Mouse (Mus musculus) megakaryocyte, embryonic 14.5 days (primary cell): ENCODE measurements around the gene Col13a1. TPM values are rescaled to one million over a fixed set of nuclear protein-coding genes. Genes with fewer than 3 reads are reported as not detected.

Source experiments
- H3K27me3 ChIP-seq: replicated peaks from 2 replicates; pipeline ENCODE3; 2012; ENCODE audit warnings: inconsistent platforms
- H3K36me3 ChIP-seq: replicated peaks from 2 replicates; pipeline ENCODE3; 2012; ENCODE audit warnings: low read length, inconsistent platforms, mixed read lengths
- H3K4me1 ChIP-seq: 2 replicates; pipeline ENCODE4 v1.6.1; 2012; ENCODE audit warnings: inconsistent platforms
- H3K4me3 ChIP-seq: replicated peaks from 2 replicates; pipeline ENCODE3; 2012; ENCODE audit warnings: moderate library complexity, mild to moderate bottlenecking, inconsistent platforms
- H3K9me3 ChIP-seq: 2 replicates; pipeline ENCODE4 v1.6.1; 2012; ENCODE audit warnings: inconsistent platforms
- FLI1 ChIP-seq: IDR thresholded peaks from 2 replicates; pipeline ENCODE4 v1.6.1; 2012; ENCODE audit warnings: low read length, inconsistent platforms, mixed read lengths
- GATA1 ChIP-seq: IDR thresholded peaks from 3 replicates; pipeline ENCODE4 v1.6.1; 2012; ENCODE audit warnings: mixed read lengths, low read length, inconsistent platforms, borderline replicate concordance
- polyA plus RNA-seq: library from polyadenylated mRNA; stranded (reverse); fragments of >175 nt; gene quantifications from 2 replicates; pipeline ENCODE4 v1.2.3, GENCODE M21; 2012; ENCODE audit warnings: low replicate concordance; ENCODE audit not compliant: insufficient read depth

Col13a1 gene
- polyA plus RNA-seq, 1 experiment: not detected

DNA sequence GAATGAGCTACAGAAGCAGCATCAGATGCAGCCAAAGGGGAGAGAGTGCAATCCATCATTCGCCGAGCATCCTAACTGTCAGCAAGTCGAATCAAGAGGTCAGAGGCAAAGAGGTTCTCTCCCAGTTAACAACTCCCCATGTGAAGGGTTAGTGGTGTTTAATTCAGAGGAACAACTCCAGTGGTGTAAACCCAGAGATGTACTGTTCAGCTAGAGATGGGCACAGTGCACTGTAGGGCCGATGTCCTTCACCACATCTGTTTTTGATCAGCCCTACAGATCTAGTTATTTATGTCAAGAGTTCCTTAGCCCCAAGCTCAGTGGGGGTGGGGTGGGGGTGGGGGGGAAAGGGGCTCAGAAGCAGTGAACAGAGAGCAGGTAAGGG, 155.2 kb downstream of the Col13a1 start:
- peaks cover 4% of the 10 kb centered on the region for H3K27me3 ChIP-seq
- no peaks in the 10 kb centered on the region for H3K9me3 ChIP-seq
- H3K36me3 ChIP-seq: no peaks in the 10 kb centered on the region
- H3K4me1 ChIP-seq: no peaks in the 10 kb centered on the region
- no peak for TF ChIP-seq GATA1
- no peak for TF ChIP-seq FLI1
- H3K4me3 ChIP-seq: no peak overlapping the region

- H3K36me3 ChIP-seq: no peaks in the 10 kb centered on the region
- peaks cover 3% of the 10 kb centered on the region for H3K27me3 ChIP-seq
- H3K4me1 ChIP-seq: no peaks in the 10 kb centered on the region
- 0 out of 2 replicates have a peak, but pooled peaks cover 2% of the 10 kb centered on the region for H3K9me3 ChIP-seq
- H3K4me3 ChIP-seq: no peak overlapping the region
- no peak for TF ChIP-seq GATA1
- TF ChIP-seq FLI1: no peak
Observed at GRCm38 (mm10) chr10:61822968-61823730, 155.8 kb downstream of the Col13a1 start.

DNA sequence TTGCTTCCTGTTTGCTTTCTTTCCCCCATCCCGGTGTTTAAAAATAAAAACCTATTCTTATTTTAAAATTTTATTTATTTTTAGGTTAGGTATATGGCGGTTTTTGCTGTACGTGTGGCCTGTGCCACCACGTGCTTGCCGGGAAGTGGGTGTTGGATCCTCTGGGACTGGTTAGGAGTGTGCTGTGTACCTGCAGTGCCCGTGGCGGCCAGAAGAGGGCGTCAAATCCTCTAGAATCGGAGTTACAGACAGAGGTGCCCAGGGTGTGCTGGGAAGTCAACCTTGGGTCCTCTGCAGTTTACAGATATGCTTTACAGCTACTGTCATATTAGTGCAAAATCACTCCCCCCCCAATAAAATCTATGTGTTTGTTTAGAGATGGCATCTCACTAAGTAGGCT, 158.9 kb downstream of the Col13a1 start:
- no peak for TF ChIP-seq GATA1
- no peak for TF ChIP-seq FLI1
- Histone ChIP-seq H3K27me3 (peaks cover 2% of the 10 kb centered on the region), H3K36me3 (no peaks in the 10 kb centered on the region), H3K9me3 (0 out of 2 replicates have a peak, but pooled peaks cover 3% of the 10 kb centered on the region), H3K4me3 (no peak overlapping the region), H3K4me1 (no peaks in the 10 kb centered on the region)

- Histone ChIP-seq H3K9me3 (peaks cover 17% of the 10 kb centered on the region), H3K36me3 (no peaks in the 10 kb centered on the region), H3K27me3 (peaks cover 2% of the 10 kb centered on the region), H3K4me1 (no peaks in the 10 kb centered on the region), H3K4me3 (no peak overlapping the region)
- TF ChIP-seq GATA1 (no peak), FLI1 (no peak)
Observed at GRCm38 (mm10) chr10:61811987-61812386, 166.9 kb downstream of the Col13a1 start.

GRCm38 (mm10) chr10:61798133-61798576, 180.8 kb downstream of the Col13a1 start:
- H3K27me3 ChIP-seq: peaks cover 4% of the 10 kb centered on the region
- TF ChIP-seq GATA1 (no peak), FLI1 (no peak)
- H3K36me3 ChIP-seq: no peaks in the 10 kb centered on the region
- H3K4me1 ChIP-seq: no peaks in the 10 kb centered on the region
- H3K4me3 ChIP-seq: no peak overlapping the region
- H3K9me3 ChIP-seq: peaks cover 24% of the 10 kb centered on the region

DNA sequence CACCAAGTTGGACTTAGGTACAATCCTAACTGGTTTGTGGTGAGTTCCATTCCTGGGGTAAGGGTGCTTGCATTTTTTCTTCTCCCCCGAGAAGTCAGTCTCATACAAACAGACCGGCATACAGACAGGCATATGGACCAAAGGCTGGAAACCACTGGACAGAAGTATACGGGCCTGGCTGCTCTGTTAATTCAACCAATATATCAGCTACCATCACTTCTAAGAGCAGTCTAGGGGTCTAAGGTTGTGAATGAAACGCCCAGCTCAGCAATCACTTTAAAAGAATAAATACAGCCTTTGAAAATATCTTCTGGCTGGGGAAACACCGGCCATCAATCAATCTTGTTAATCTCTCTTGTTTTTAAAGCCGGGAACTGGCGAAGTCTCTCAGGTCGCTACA, 183.4 kb downstream of the Col13a1 start:
- H3K9me3 ChIP-seq: peaks cover 10% of the 10 kb centered on the region
- H3K4me1 ChIP-seq: no peaks in the 10 kb centered on the region
- H3K4me3 ChIP-seq: no peak overlapping the region
- no peaks in the 10 kb centered on the region for H3K36me3 ChIP-seq
- TF ChIP-seq FLI1 (no peak), GATA1 (no peak)
- peaks cover 18% of the 10 kb centered on the region for H3K27me3 ChIP-seq

DNA sequence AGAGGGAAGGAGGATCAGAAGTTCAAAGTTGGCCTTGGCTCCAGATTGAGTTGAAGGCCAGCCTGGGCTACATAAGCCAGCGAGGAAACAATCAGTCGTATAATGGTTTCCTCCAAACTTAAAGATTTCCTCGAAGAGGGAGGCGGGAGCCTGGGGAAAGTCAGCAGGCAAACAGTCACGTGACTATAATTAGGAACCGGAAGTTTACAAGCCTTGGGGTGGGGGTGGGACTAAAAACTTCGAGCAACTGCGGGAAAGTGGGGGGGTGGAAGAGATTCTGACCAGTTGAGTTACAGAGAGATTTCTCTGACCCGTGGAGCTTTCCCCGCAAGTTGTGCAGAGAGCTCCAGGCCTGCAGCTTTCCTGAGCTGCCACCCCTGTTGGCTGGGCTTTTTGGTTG, 183.9 kb downstream of the Col13a1 start:
- H3K36me3 ChIP-seq: no peaks in the 10 kb centered on the region
- H3K4me3 ChIP-seq: no peak overlapping the region
- H3K4me1 ChIP-seq: no peaks in the 10 kb centered on the region
- TF ChIP-seq GATA1 (no peak), FLI1 (no peak)
- H3K9me3 ChIP-seq: peaks cover 6% of the 10 kb centered on the region; the same call in 1 of the 2 replicates
- H3K27me3 ChIP-seq: peaks cover 21% of the 10 kb centered on the region

GRCm38 (mm10) chr10:61793015-61793414, 185.9 kb downstream of the Col13a1 start:
- TF ChIP-seq FLI1: no peak
- no peak for TF ChIP-seq GATA1
- H3K27me3 ChIP-seq: peaks cover 24% of the 10 kb centered on the region
- peaks cover 9% of the 10 kb centered on the region for H3K9me3 ChIP-seq
- H3K4me3 ChIP-seq: no peak overlapping the region
- no peaks in the 10 kb centered on the region for H3K36me3 ChIP-seq
- H3K4me1 ChIP-seq: no peaks in the 10 kb centered on the region

DNA sequence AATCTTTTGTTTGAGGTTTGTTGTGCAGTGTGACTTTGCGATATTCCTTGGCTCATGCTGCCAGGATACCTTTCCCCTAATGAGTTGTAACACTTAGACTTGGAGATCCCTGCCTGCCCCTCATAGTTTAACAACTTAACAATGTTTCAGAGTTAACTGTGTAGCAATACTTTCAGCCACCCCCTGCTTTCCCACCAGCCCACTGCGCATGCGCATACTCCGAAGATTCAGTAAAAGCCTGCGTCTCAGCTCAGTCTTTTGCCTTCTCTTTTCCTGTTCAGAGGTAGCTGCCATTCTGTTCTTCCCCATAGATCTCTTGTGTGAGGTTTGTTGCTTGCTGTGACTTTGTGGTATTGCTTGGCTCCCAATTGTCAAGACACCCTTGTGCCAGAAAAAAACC, 190.4 kb downstream of the Col13a1 start:
- Histone ChIP-seq H3K27me3 (peaks cover 60% of the 10 kb centered on the region), H3K4me1 (peaks cover 5% of the 10 kb centered on the region), H3K36me3 (no peaks in the 10 kb centered on the region), H3K9me3 (peaks cover 9% of the 10 kb centered on the region), H3K4me3 (no peak overlapping the region)
- TF ChIP-seq GATA1: no peak

Other genes with a start within 250 kb of the Col13a1 start
- 0.83 TPM in 1 of 2 replicates, not detected in the other for gene H2afy2, start 195.0 kb downstream of the Col13a1 start, polyA plus RNA-seq
- gene Neurog3, start 154.0 kb upstream of the Col13a1 start, polyA plus RNA-seq: not detected in 2 replicates
- gene Fam241b, start 164.8 kb upstream of the Col13a1 start, polyA plus RNA-seq: 0.30 TPM in 1 of 2 replicates, not detected in the other